Mouse (Mus musculus) E14TG2a.4 (cell line): ENCODE results near the gene Npsr1.

ENCODE experiments used
- CTCF ChIP-seq: conservative IDR thresholded peaks from 2 replicates; pipeline ENCODE4 v1.5.1; 2014; ENCODE audit warnings: low read length
- NANOG ChIP-seq: IDR thresholded peaks from 2 replicates; pipeline ENCODE4 v1.6.1; 2014; ENCODE audit warnings: borderline replicate concordance, low read length, mixed read lengths
- POU5F1 ChIP-seq: IDR thresholded peaks from 2 replicates; pipeline ENCODE4 v1.6.1; 2014; ENCODE audit warnings: low read length, borderline replicate concordance

DNA sequence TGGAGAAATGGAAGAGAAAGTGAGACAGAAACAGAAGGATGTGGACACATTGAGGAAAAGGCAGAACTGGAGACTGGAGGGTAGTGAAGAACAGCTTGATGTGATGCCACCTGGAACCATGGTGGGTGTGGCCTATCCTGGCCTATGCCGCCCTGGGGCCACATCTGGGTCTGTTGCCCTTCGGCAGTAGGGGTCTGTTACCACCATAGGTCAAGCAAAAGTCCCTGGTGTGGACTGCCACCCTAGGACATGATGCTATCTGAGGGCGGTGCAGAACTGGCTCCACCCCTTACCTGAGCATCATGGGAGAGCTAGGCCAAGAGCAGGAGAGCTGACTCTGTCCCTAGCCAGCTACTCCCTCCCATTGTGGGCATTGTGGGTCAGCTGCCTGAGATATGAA, 253.6 kb downstream of the Npsr1 start:
- TF ChIP-seq CTCF (no peak), NANOG (no peak), POU5F1 (no peak)
